Mouse (Mus musculus) MEL (cell line): ENCODE measurements around the gene Ldhb.

Source experiments
- CHD1 ChIP-seq: IDR thresholded peaks from 2 replicates; pipeline ENCODE4 v1.6.1; 2012; ENCODE audit warnings: low read depth, mild to moderate bottlenecking, inconsistent platforms, low read length, improper control_type of control experiment
- CTCF ChIP-seq, 3 experiments: IDR thresholded peaks in 2 of 3; conservative IDR thresholded peaks in 1 of 3; 2 replicates each; pipeline ENCODE4 v1.5.1; 2011 to 2012; ENCODE audit warnings: low read length in 3 of 3, low read depth in 2 of 3, mild to moderate bottlenecking in 2 of 3, improper control_type of control experiment in 1 of 3, inconsistent platforms in 1 of 3, mixed read lengths in 1 of 3, moderate library complexity in 1 of 3; ENCODE audit not compliant: control insufficient read depth in 1 of 3, insufficient read depth in 1 of 3, poor library complexity in 1 of 3, severe bottlenecking in 1 of 3
- EP300 ChIP-seq, 2 experiments: IDR thresholded peaks; 2 replicates each; pipeline ENCODE4 v1.6.1; 2011; ENCODE audit warnings: improper control_type of control experiment in 2 of 2, low read length in 2 of 2, low read depth in 1 of 2, mild to moderate bottlenecking in 1 of 2
- NRF1 ChIP-seq: IDR thresholded peaks from 2 replicates; pipeline ENCODE4 v1.6.1; 2014; ENCODE audit warnings: low read depth, mild to moderate bottlenecking, inconsistent platforms, low read length, improper control_type of control experiment, moderate library complexity; ENCODE audit not compliant: poor library complexity, insufficient read depth, severe bottlenecking

DNA sequence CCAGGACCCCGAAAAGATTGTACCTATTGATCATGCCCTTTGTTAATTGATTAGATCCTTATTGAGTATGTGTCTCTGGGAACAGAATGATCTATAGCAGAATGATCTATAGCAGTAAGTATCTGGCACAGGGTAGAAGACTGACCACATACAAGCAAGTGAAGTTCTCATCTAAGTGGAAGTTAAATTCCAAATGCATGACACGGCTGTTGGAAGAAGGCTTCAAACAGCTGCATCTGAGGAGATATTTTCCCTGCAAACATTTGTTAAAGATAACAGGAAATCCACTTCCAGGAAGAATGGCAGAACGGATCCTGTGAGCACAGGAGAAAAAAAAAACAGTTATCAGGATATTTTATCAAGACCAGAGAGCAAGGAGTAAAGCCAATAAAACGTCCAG lies 35.9 kb upstream of the Ldhb start:
- no peak for TF ChIP-seq CTCF (IDR thresholded peaks at IDR 0.05 in 2 of 3, conservative IDR thresholded peaks at IDR 0.05 in 1 of 3; ENCODE audit: control insufficient read depth in 1 of 3, insufficient read depth in 1 of 3, low read depth in 2 of 3, low read length in 3 of 3, poor library complexity in 1 of 3, severe bottlenecking in 1 of 3)
- TF ChIP-seq CHD1 = no peak
- no peak for TF ChIP-seq NRF1
- TF ChIP-seq EP300 (IDR thresholded peaks at IDR 0.05; ENCODE audit: low read depth in 1 of 2, low read length in 2 of 2) = no peak
